Mouse (Mus musculus) adrenal gland, adult 8-10 months (tissue): ENCODE results near the gene Srsy. TPM values are rescaled to one million over a fixed set of nuclear protein-coding genes. Genes with fewer than 3 reads are reported as not detected.
"Not testable (repeated sequence)": the region's sequence is repeated elsewhere in the genome, so short reads cannot be mapped to it uniquely, and the experiment has no call there.

ENCODE experiments used
- DNase-seq: peaks from one replicate; pipeline ENCODE4 v3.0.0; 2022
- total RNA-seq, 4 experiments: library from RNA; stranded (reverse); gene quantifications; 2 replicates each; pipeline ENCODE4 v1.2.4; 2022

The Srsy gene
- total RNA-seq: not detected

DNA sequence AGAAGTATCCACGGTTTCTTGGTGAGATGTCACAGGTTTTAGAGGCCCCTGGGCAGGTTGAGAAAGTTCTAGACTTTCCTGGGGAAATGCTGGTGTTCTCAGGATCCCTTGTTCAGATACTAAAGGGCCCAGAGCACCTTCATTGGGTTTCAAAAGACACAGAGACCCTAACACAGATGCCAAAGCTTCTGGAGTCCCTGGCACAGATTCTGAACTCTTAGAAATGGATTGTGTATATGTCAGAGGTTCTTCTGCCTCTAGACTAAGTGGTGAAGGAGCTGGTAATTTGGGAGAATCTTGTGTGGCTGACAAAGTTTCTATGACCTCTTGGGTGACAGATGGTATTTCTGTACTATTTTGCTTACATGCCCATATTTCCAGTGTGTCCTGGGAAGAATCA, at the start of gene Srsy:
TSS of gene Srsy (minus strand) at position 101 of the 400 bp plus-strand sequence.
- not testable (repeated sequence) for DNase-seq

Other genes with a start within 250 kb of the Srsy start
- not detected for gene Gm21904, start 91.1 kb downstream of the Srsy start, total RNA-seq
- gene Gm20772, start 62.6 kb downstream of the Srsy start, total RNA-seq: not detected
- not detected for gene Gm20831, start 62.6 kb downstream of the Srsy start, total RNA-seq
- gene Gm21764, start 124.5 kb upstream of the Srsy start, total RNA-seq: not detected
- gene Ssty1, start 151.8 kb upstream of the Srsy start, total RNA-seq: not detected